Mouse (Mus musculus) mesoderm, embryonic 11.5 days (tissue): ENCODE measurements at regions not wholly inside any gene's neighbourhood (a gene's known extent, or its start where the extent isn't known, plus 50 kb on each side); places are given as distances from the start of the nearest gene placed in this dataset.
A peak's percentile ranks its signal among the peaks of the same experiment; 100 is the strongest.

Experiments used
- DNase-seq: peaks from one replicate; pipeline ENCODE4 v3.0.0-alpha.2; 2012; ENCODE audit warnings: low read depth, low spot score

- no peak for DNase-seq
Observed at GRCm38 (mm10) chr3:128226930-128227585, 330.9 kb upstream of the Fam241a start.

GRCm38 (mm10) chr3:128226503-128226902 is 330.4 kb upstream of the Fam241a start:
- no peak for DNase-seq

- DNase-seq: peak; percentile 44
Observed at GRCm38 (mm10) chr3:128222344-128222743, 326.2 kb upstream of the Fam241a start.

GRCm38 (mm10) chr3:128221625-128222024 is 325.5 kb upstream of the Fam241a start:
- no peak for DNase-seq

- no peak for DNase-seq
Observed at GRCm38 (mm10) chr3:128220776-128221550, 324.8 kb upstream of the Fam241a start.

- DNase-seq: no peak
Observed at GRCm38 (mm10) chr3:128217765-128218415, 321.8 kb upstream of the Fam241a start.

GRCm38 (mm10) chr3:128212256-128212655 is 316.1 kb upstream of the Fam241a start:
- DNase-seq: no peak

GRCm38 (mm10) chr3:128210591-128210990 is 314.5 kb upstream of the Fam241a start:
- no peak for DNase-seq

GRCm38 (mm10) chr3:128206948-128207347 is 310.8 kb upstream of the Fam241a start:
- no peak for DNase-seq

- no peak for DNase-seq
Observed at GRCm38 (mm10) chr3:128206483-128206882, 310.4 kb upstream of the Fam241a start.

GRCm38 (mm10) chr3:128200574-128201235 is 304.6 kb upstream of the Fam241a start:
- DNase-seq: no peak

- DNase-seq: no peak
Observed at GRCm38 (mm10) chr3:128199466-128199865, 303.3 kb upstream of the Fam241a start.

- no peak for DNase-seq
Observed at GRCm38 (mm10) chr3:128192046-128192800, 296.1 kb upstream of the Fam241a start.

- DNase-seq: peak; percentile 50
Observed at GRCm38 (mm10) chr3:128187330-128188044, 291.4 kb upstream of the Fam241a start.

- DNase-seq: peak; percentile 31
Observed at GRCm38 (mm10) chr3:128186278-128186677, 290.2 kb upstream of the Fam241a start.

- peak; percentile 59 for DNase-seq
Observed at GRCm38 (mm10) chr3:128181221-128181908, 285.2 kb upstream of the Fam241a start.

- no peak for DNase-seq
Observed at GRCm38 (mm10) chr3:128149216-128149615, 253.1 kb upstream of the Fam241a start.

- DNase-seq: no peak
Observed at GRCm38 (mm10) chr3:128145329-128145728, 249.2 kb upstream of the Fam241a start.

- no peak for DNase-seq
Observed at GRCm38 (mm10) chr3:128127836-128128235, 231.7 kb upstream of the Fam241a start.

GRCm38 (mm10) chr3:128126664-128127063 is 230.5 kb upstream of the Fam241a start:
- DNase-seq: no peak
